Mouse (Mus musculus): ENCODE data around the gene Ttc38.

Gene Ttc38

GRCm38 (mm10) chr15:85851656-85852392, 19.7 kb downstream of the Ttc38 start:
- ChIA-PET CTCF (interaction anchor here in 3 of 4 experiments (0.5 to 1.4 kb wide), 4 partner anchors 10 to 583 kb away, joined by 3 to 5 read pairs (median 4); no protein-coding TSS in a partner anchor), POLR2A (interaction anchor here in 3 of 4 experiments (0.6 to 3.0 kb wide), 6 partner anchors 9 to 223 kb away, joined by 3 to 12 read pairs (median 5); no protein-coding TSS in a partner anchor)

GRCm38 (mm10) chr15:85858980-85859489, 26.9 kb downstream of the Ttc38 start:
- POLR2A ChIA-PET: interaction anchor here (0.6 to 4.0 kb wide), 35 partner anchors 9 to 345 kb away, joined by 3 to 23 read pairs (median 4); partner anchors contain the start of genes Cdpf1 (in 3 of the 4), Trmu (in 3 of the 4) and Ttc38 (in 1 of the 4)

GRCm38 (mm10) chr15:85859490-85860031, 27.5 kb downstream of the Ttc38 start, which contains the start of gene Gtse1:
Gtse1 (plus strand) TSS chr15:85859745.
- ChIA-PET POLR2A (interaction anchor here (0.6 to 4.0 kb wide), 42 partner anchors 8 to 345 kb away, joined by 3 to 23 read pairs (median 4); partner anchors contain the start of genes Cdpf1 (in 3 of the 4), Trmu (in 3 of the 4), Ppara (in 1 of the 4) and Ttc38 (in 1 of the 4)), CTCF (interaction anchor here (0.6 to 1.8 kb wide), 13 partner anchors 8 to 269 kb away, joined by 3 to 5 read pairs (median 3); partner anchors contain the start of gene Trmu (in 2 of the 4))

More at GRCm38 (mm10) chr15:85858980-85859489, 26.9 kb downstream of the Ttc38 start:
- CTCF ChIA-PET: interaction anchor here (0.6 to 1.8 kb wide), 9 partner anchors 8 to 246 kb away, joined by 3 to 5 read pairs (median 3); partner anchors contain the start of gene Trmu (in 1 of the 4)

GRCm38 (mm10) chr15:85865913-85866312, 33.8 kb downstream of the Ttc38 start:
- ChIA-PET CTCF (interaction anchor here in 2 of 4 experiments (0.6 to 1.0 kb wide), 2 partner anchors 13 to 47 kb away, joined by 3 to 5 read pairs; partner anchors contain the start of gene Trmu (in 1 of the 2)), POLR2A (interaction anchor here (0.7 to 4.9 kb wide), 16 partner anchors 9 to 222 kb away, joined by 3 to 59 read pairs (median 6); partner anchors contain the start of genes Cdpf1 (in 2 of the 4), Trmu (in 2 of the 4), Celsr1 (in 1 of the 4) and Ttc38 (in 1 of the 4))

- ChIA-PET CTCF (interaction anchor here (0.5 to 2.2 kb wide), 31 partner anchors 9 to 551 kb away, joined by 3 to 16 read pairs (median 3); partner anchors contain the start of genes Trmu (in 3 of the 4), Cdpf1 (in 1 of the 4), Gtse1 (in 1 of the 4) and Pkdrej (in 1 of the 4)), POLR2A (interaction anchor here (0.7 to 2.5 kb wide), 25 partner anchors 8 to 175 kb away, joined by 3 to 20 read pairs (median 5); partner anchors contain the start of genes Cdpf1 (in 2 of the 4), Trmu (in 2 of the 4), Ttc38 (in 2 of the 4) and Celsr1 (in 1 of the 4))
Observed at GRCm38 (mm10) chr15:85867696-85868095, 35.6 kb downstream of the Ttc38 start.

- CTCF ChIA-PET: interaction anchor here in 2 of 4 experiments (0.8 to 3.7 kb wide), 3 partner anchors 10 to 159 kb away, joined by 3 to 14 read pairs (median 3); no protein-coding TSS in a partner anchor
- POLR2A ChIA-PET: interaction anchor here in 3 of 4 experiments (0.7 to 6.4 kb wide), 13 partner anchors 9 to 229 kb away, joined by 3 to 59 read pairs (median 10); partner anchors contain the start of gene Gtse1 (in 3 of the 3)
Observed at GRCm38 (mm10) chr15:85877336-85877735, 45.2 kb downstream of the Ttc38 start.

- ChIA-PET CTCF (interaction anchor here (0.6 to 3.7 kb wide), 44 partner anchors 8 to 1049 kb away, joined by 3 to 20 read pairs (median 4); partner anchors contain the start of genes Gtse1 (in 2 of the 4) and Ttc38 (in 1 of the 4)), POLR2A (interaction anchor here (0.6 to 6.4 kb wide), 48 partner anchors 8 to 308 kb away, joined by 3 to 59 read pairs (median 4); partner anchors contain the start of genes Gtse1 (in 3 of the 4), Cdpf1 (in 2 of the 4), Celsr1 (in 1 of the 4) and Pkdrej (in 1 of the 4))
Observed at GRCm38 (mm10) chr15:85878848-85879497, 46.9 kb downstream of the Ttc38 start, which contains the start of gene Trmu. Trmu (plus strand) TSS chr15:85879312.

GRCm38 (mm10) chr15:85879498-85879895, 47.4 kb downstream of the Ttc38 start:
- ChIA-PET POLR2A (interaction anchor here (0.5 to 6.4 kb wide), 44 partner anchors 9 to 276 kb away, joined by 3 to 59 read pairs (median 4); partner anchors contain the start of genes Gtse1 (in 3 of the 4), Cdpf1 (in 2 of the 4), Pkdrej (in 1 of the 4) and Ppara (in 1 of the 4)), CTCF (interaction anchor here (0.6 to 3.7 kb wide), 44 partner anchors 9 to 1050 kb away, joined by 3 to 20 read pairs (median 4); partner anchors contain the start of genes Gtse1 (in 2 of the 4) and Ttc38 (in 1 of the 4))

GRCm38 (mm10) chr15:85885606-85886005, 53.5 kb downstream of the Ttc38 start:
- CTCF ChIA-PET: interaction anchor here in 1 of 4 experiments (1.0 to 1.6 kb wide), 2 partner anchors 11 to 18 kb away, joined by 3 to 6 read pairs; no protein-coding TSS in a partner anchor
- POLR2A ChIA-PET: no interaction called here

- CTCF ChIA-PET: no interaction called here
- POLR2A ChIA-PET: interaction anchor here in 1 of 4 experiments (0.6 kb wide), 1 partner anchor 20 kb away, joined by 4 read pairs; no protein-coding TSS in a partner anchor
Observed at GRCm38 (mm10) chr15:85889235-85889634, 57.1 kb downstream of the Ttc38 start.

- CTCF ChIA-PET: interaction anchor here in 1 of 4 experiments (1.1 to 1.6 kb wide), 2 partner anchors 141 to 151 kb away, joined by 3 to 4 read pairs; no protein-coding TSS in a partner anchor
- POLR2A ChIA-PET: interaction anchor here in 1 of 4 experiments (1.5 kb wide), 1 partner anchor 17 kb away, joined by 3 read pairs; no protein-coding TSS in a partner anchor
Observed at GRCm38 (mm10) chr15:85891971-85892370, 59.9 kb downstream of the Ttc38 start.

- ChIA-PET CTCF (interaction anchor here in 2 of 4 experiments (0.6 to 2.8 kb wide), 5 partner anchors 12 to 247 kb away, joined by 3 to 13 read pairs (median 3); no protein-coding TSS in a partner anchor), POLR2A (interaction anchor here in 3 of 4 experiments (0.6 to 1.5 kb wide), 6 partner anchors 11 to 450 kb away, joined by 3 to 4 read pairs (median 3); no protein-coding TSS in a partner anchor)
Observed at GRCm38 (mm10) chr15:85892498-85893118, 60.5 kb downstream of the Ttc38 start.

- CTCF ChIA-PET: interaction anchor here (0.6 to 4.2 kb wide), 10 partner anchors 10 to 246 kb away, joined by 3 to 50 read pairs (median 5); partner anchors contain the start of gene Trmu (in 1 of the 4)
- POLR2A ChIA-PET: interaction anchor here in 2 of 4 experiments (0.8 to 1.6 kb wide), 5 partner anchors 9 to 246 kb away, joined by 3 read pairs; no protein-coding TSS in a partner anchor
Observed at GRCm38 (mm10) chr15:85893871-85894270, 61.8 kb downstream of the Ttc38 start.

GRCm38 (mm10) chr15:85896284-85896683, 64.2 kb downstream of the Ttc38 start:
- POLR2A ChIA-PET: interaction anchor here in 3 of 4 experiments (0.5 to 2.3 kb wide), 7 partner anchors 8 to 146 kb away, joined by 3 to 10 read pairs (median 5); partner anchors contain the start of genes Trmu (in 2 of the 3) and Cdpf1 (in 1 of the 3)
- CTCF ChIA-PET: interaction anchor here (0.5 to 4.2 kb wide), 74 partner anchors 8 to 965 kb away, joined by 3 to 50 read pairs (median 4); partner anchors contain the start of genes Celsr1 (in 2 of the 4), Trmu (in 2 of the 4), Cdpf1 (in 1 of the 4) and Gramd4 (in 1 of the 4)

GRCm38 (mm10) chr15:85897113-85897512, 65.0 kb downstream of the Ttc38 start:
- ChIA-PET CTCF (interaction anchor here (0.6 to 4.2 kb wide), 24 partner anchors 7 to 243 kb away, joined by 3 to 50 read pairs (median 4); partner anchors contain the start of gene Gtse1 (in 1 of the 4)), POLR2A (interaction anchor here in 2 of 4 experiments (1.0 to 2.3 kb wide), 3 partner anchors 18 to 86 kb away, joined by 3 to 6 read pairs (median 6); partner anchors contain the start of genes Cdpf1 (in 1 of the 2) and Trmu (in 1 of the 2))
